Mouse (Mus musculus) adrenal gland, postnatal 25 days (tissue): ENCODE measurements around the gene Fam78a. TPM values are rescaled to one million over a fixed set of nuclear protein-coding genes. Genes with fewer than 3 reads are reported as not detected.
A peak's percentile ranks its signal among the peaks of the same experiment; 100 is the strongest.

Experiments
- DNase-seq: peaks from one replicate; pipeline ENCODE4 v3.0.0; 2021; ENCODE audit warnings: mixed read lengths
- total RNA-seq: library from RNA; stranded (reverse); gene quantifications from 2 replicates; pipeline ENCODE4 v1.2.3, GENCODE M21; 2021

Fam78a gene
- total RNA-seq, 1 experiment from 2014 or later = 8.9 TPM

- no peak for DNase-seq
Measured at GRCm38 (mm10) chr2:32096122-32096420, 11.4 kb upstream of the Fam78a start.

GRCm38 (mm10) chr2:32095351-32096121 is 10.9 kb upstream of the Fam78a start, which contains the start of gene Plpp7:
TSS of gene Plpp7 (plus strand) at chr2:32095528.
- DNase-seq = peak; percentile 68

GRCm38 (mm10) chr2:32094001-32094707 is 9.5 kb upstream of the Fam78a start:
- DNase-seq = no peak

GRCm38 (mm10) chr2:32091956-32092355 is 7.3 kb upstream of the Fam78a start:
- no peak for DNase-seq

- DNase-seq = no peak
Measured at GRCm38 (mm10) chr2:32090145-32090544, 5.5 kb upstream of the Fam78a start.

GRCm38 (mm10) chr2:32089606-32090005 is 4.9 kb upstream of the Fam78a start:
- DNase-seq = no peak

- no peak for DNase-seq
Measured at GRCm38 (mm10) chr2:32088372-32088981, 3.8 kb upstream of the Fam78a start.

- DNase-seq = no peak
Measured at GRCm38 (mm10) chr2:32087606-32088005, 2.9 kb upstream of the Fam78a start.

- DNase-seq = no peak
Measured at GRCm38 (mm10) chr2:32085231-32085630, 574 bp upstream of the Fam78a start.

GRCm38 (mm10) chr2:32084872-32085199 is 179 bp upstream of the Fam78a start:
- DNase-seq = no peak

- peak; percentile 62 for DNase-seq
Measured at GRCm38 (mm10) chr2:32083159-32084011, 1.3 kb downstream of the Fam78a start.

- DNase-seq = no peak
Measured at GRCm38 (mm10) chr2:32082229-32082628, 2.4 kb downstream of the Fam78a start.

- DNase-seq = no peak
Measured at GRCm38 (mm10) chr2:32081296-32081929, 3.2 kb downstream of the Fam78a start.

GRCm38 (mm10) chr2:32080681-32081080 is 4.0 kb downstream of the Fam78a start:
- DNase-seq = no peak

- DNase-seq = peak; percentile 63
Measured at GRCm38 (mm10) chr2:32079191-32079725, 5.4 kb downstream of the Fam78a start.

GRCm38 (mm10) chr2:32078522-32078921 is 6.1 kb downstream of the Fam78a start:
- DNase-seq = peak; percentile 17

GRCm38 (mm10) chr2:32077744-32078143 is 6.9 kb downstream of the Fam78a start:
- no peak for DNase-seq

- no peak for DNase-seq
Measured at GRCm38 (mm10) chr2:32075368-32075767, 9.3 kb downstream of the Fam78a start.

- DNase-seq = peak; percentile 41
Measured at GRCm38 (mm10) chr2:32074404-32074803, 10.3 kb downstream of the Fam78a start.

- DNase-seq = no peak
Measured at GRCm38 (mm10) chr2:32070747-32071146, 13.9 kb downstream of the Fam78a start.

GRCm38 (mm10) chr2:32068811-32069607 is 15.6 kb downstream of the Fam78a start:
- DNase-seq = no peak
